Mouse (Mus musculus) 416B (cell line): ENCODE measurements around the gene Cyp2c68.
"Not testable (repeated sequence)": the region's sequence is repeated elsewhere in the genome, so short reads cannot be mapped to it uniquely, and the experiment has no call there.

Experiments used
- DNase-seq: peaks from one replicate; pipeline ENCODE4 v3.0.0; 2011; ENCODE audit warnings: low read depth

The Cyp2c68 gene

GRCm38 (mm10) chr19:39740920-39741319 lies at the start of gene Cyp2c68:
TSS of gene Cyp2c68 (minus strand) at chr19:39741054.
- DNase-seq = no peak

- not testable (repeated sequence) for DNase-seq
Measured at GRCm38 (mm10) chr19:39785458-39785857, 44.6 kb upstream of the Cyp2c68 start.

- no peak for DNase-seq
Measured at GRCm38 (mm10) chr19:39745357-39745756, 4.5 kb upstream of the Cyp2c68 start.

- not testable (repeated sequence) for DNase-seq
Measured at GRCm38 (mm10) chr19:39744361-39744760, 3.5 kb upstream of the Cyp2c68 start.

GRCm38 (mm10) chr19:39711116-39711515 lies 29.7 kb downstream of the Cyp2c68 start:
- DNase-seq = not testable (repeated sequence)

GRCm38 (mm10) chr19:39665650-39666049 lies 75.2 kb downstream of the Cyp2c68 start:
- not testable (repeated sequence) for DNase-seq

GRCm38 (mm10) chr19:39652381-39652780 lies 88.5 kb downstream of the Cyp2c68 start:
- no peak for DNase-seq

GRCm38 (mm10) chr19:39648938-39649337 lies 91.9 kb downstream of the Cyp2c68 start, which contains the start of gene Cyp2c67:
TSS of gene Cyp2c67 (minus strand) at chr19:39649051.
- DNase-seq = no peak

GRCm38 (mm10) chr19:39647519-39647918 lies 93.3 kb downstream of the Cyp2c68 start:
- DNase-seq = no peak

GRCm38 (mm10) chr19:39644551-39644950 lies 96.3 kb downstream of the Cyp2c68 start:
- not testable (repeated sequence) for DNase-seq
